Mouse (Mus musculus): ENCODE results near the gene Hlcs.

- TF ChIP-seq POLR2A (IDR thresholded peaks at IDR 0.05; ENCODE audit: borderline replicate concordance, insufficient read depth, low read length) (no peak), CTCF (IDR thresholded peaks at IDR 0.05; ENCODE audit: borderline replicate concordance, insufficient read depth, low read depth, low read length) (no peak)
These were observed 137.9 kb downstream of the Hlcs start for GRCm38 (mm10) chr16:94175366-94175986.

Data from cerebellum, adult 2 months (tissue).